In the genomic region with DNA sequence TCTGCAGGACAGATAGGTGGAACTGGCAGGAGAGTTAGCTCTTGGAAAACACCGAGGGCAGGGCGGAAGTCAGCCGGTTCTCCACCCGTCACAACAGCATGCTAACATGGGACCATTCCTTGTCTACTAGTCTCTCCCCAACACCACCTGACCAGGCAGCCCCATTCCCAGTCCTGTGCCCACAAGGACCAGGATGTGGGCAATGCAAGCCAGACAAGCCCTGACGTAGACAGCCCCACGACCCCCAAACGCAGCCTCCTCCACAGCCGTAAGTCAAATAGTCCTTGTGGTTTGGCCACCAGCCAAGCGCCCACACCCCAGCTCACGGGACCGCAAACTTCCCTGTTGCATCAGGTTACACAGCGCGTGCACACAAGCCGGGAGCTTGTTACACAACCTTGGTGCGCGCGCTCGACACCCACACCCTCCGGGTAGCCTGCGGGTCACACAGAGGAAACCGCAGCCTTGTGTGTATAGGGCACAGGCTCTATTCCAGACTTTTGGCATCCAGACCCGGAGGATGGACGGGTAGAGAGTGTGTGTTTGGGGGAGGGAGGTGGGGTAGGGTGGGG, we compare ENCODE assay signal across 8 mouse cellular contexts. TPM values are rescaled to one million over a fixed set of nuclear protein-coding genes. Genes with fewer than 3 reads are reported as not detected.
DNase-seq lines count a peak whose midpoint lies in the region; ATAC-seq lines count a peak whose summit lies in the region.

No protein-coding gene starts in this region.

- peak overlapping the region; percentile 31 for H3K4me3 ChIP-seq in heart, embryonic 16.5 days (ENCODE audit: low read length)
- H3K4me3 ChIP-seq in lung, embryonic 15.5 days = peak overlapping the region; percentile 17; the same call in 1 of the 2 replicates
- H3K4me3 ChIP-seq in forebrain, embryonic 14.5 days (ENCODE audit: low read depth, low read length) = no peak overlapping the region

- peak; percentile 75 to 91 for DNase-seq in CD8-positive naive resting alpha-beta T cell, adult 2 months (ENCODE audit: low read depth in 2 of 2, low spot score in 2 of 2)
- DNase-seq in T-cell, adult 2 months (ENCODE audit: low spot score) = peak; percentile 93
- peak; percentile 27 to 43 for DNase-seq in cerebellum, postnatal 36 days
- DNase-seq in kidney, postnatal 14 days = peak; percentile 80
- DNase-seq in spleen, postnatal 36 days (ENCODE audit: low spot score in 2 of 2) = peak; percentile 85 to 89
- no peak for DNase-seq in forebrain, embryonic 14.5 days (ENCODE audit: low spot score)

- peak; percentile 64; the same call in 1 of the 2 replicates for ATAC-seq in heart, embryonic 16.5 days (replicated peaks; ENCODE audit: extremely low read depth, insufficient read depth, low FRiP score)
- ATAC-seq in lung, embryonic 15.5 days (ENCODE audit: borderline replicate concordance, extremely low read depth, low FRiP score, low TSS enrichment) = peak; percentile 81
- ATAC-seq in forebrain, embryonic 14.5 days = no peak

- H3K4me1 ChIP-seq in heart, embryonic 16.5 days (ENCODE audit: control insufficient read depth, insufficient read depth, low read length) = peaks cover 8% of the 10 kb centered on the region
- H3K4me1 ChIP-seq in lung, embryonic 15.5 days = peaks cover 24% of the 10 kb centered on the region
- no peaks in the 10 kb centered on the region for H3K4me1 ChIP-seq in forebrain, embryonic 14.5 days (ENCODE audit: control insufficient read depth, insufficient read depth, low read length)

- H3K9ac ChIP-seq in heart, embryonic 16.5 days (ENCODE audit: low read length) = no peak overlapping the region
- peak overlapping the region; percentile 6; the same call in 1 of the 2 replicates for H3K9ac ChIP-seq in lung, embryonic 15.5 days
- no peak overlapping the region for H3K9ac ChIP-seq in forebrain, embryonic 14.5 days (ENCODE audit: low read length)

- peak overlapping the region; percentile 59 for H3K4me2 ChIP-seq in heart, embryonic 16.5 days (ENCODE audit: low read depth, low read length)
- H3K4me2 ChIP-seq in lung, embryonic 15.5 days = peak overlapping the region; percentile 58
- H3K4me2 ChIP-seq in forebrain, embryonic 14.5 days (ENCODE audit: low read length) = no peak overlapping the region

- peaks cover 1% of the 10 kb centered on the region; the same call in 1 of the 2 replicates for H3K9me3 ChIP-seq in heart, embryonic 16.5 days (replicated peaks; ENCODE audit: control insufficient read depth, low read length)
- no peaks in the 10 kb centered on the region for H3K9me3 ChIP-seq in lung, embryonic 15.5 days
- H3K9me3 ChIP-seq in forebrain, embryonic 14.5 days (replicated peaks; ENCODE audit: control insufficient read depth, low read length) = no peaks in the 10 kb centered on the region

- H3K36me3 ChIP-seq in heart, embryonic 16.5 days (ENCODE audit: control insufficient read depth, insufficient read depth) = no peaks in the 10 kb centered on the region
- no peaks in the 10 kb centered on the region for H3K36me3 ChIP-seq in lung, embryonic 15.5 days
- H3K36me3 ChIP-seq in forebrain, embryonic 14.5 days (ENCODE audit: control insufficient read depth, insufficient read depth, low read length) = no peaks in the 10 kb centered on the region

- no peak overlapping the region for H3K27ac ChIP-seq in heart, embryonic 16.5 days (ENCODE audit: low read length)
- peak overlapping the region; percentile 78 for H3K27ac ChIP-seq in lung, embryonic 15.5 days
- H3K27ac ChIP-seq in forebrain, embryonic 14.5 days (ENCODE audit: low read depth, low read length) = no peak overlapping the region

- no peaks in the 10 kb centered on the region for H3K27me3 ChIP-seq in heart, embryonic 16.5 days (ENCODE audit: control insufficient read depth, insufficient read depth, low read length)
- H3K27me3 ChIP-seq in lung, embryonic 15.5 days = no peaks in the 10 kb centered on the region
- no peaks in the 10 kb centered on the region for H3K27me3 ChIP-seq in forebrain, embryonic 14.5 days (replicated peaks; ENCODE audit: control insufficient read depth, insufficient read depth, low read length)

- WGBS in heart, embryonic 16.5 days = 24% methylated on average over 23 of the region's 23 CpGs
- 11% methylated on average over 23 of the region's 23 CpGs for WGBS in lung, embryonic 15.5 days
- WGBS in forebrain, embryonic 14.5 days = 72% methylated on average over 23 of the region's 23 CpGs

RNA-seq across cellular contexts. Expression of a gene that starts 37.0 kb away (rescaled TPM):
- 129 and 137 TPM in 2 replicates for polyA plus RNA-seq in heart, embryonic 16.5 days (2015; fragmentation: Nextera tagmentation; extraction: Ambion mirVana)
- polyA plus RNA-seq in lung, embryonic 15.5 days (2015; fragmentation: Nextera tagmentation; extraction: Ambion mirVana) = 143 TPM in 2 replicates
- polyA plus RNA-seq in forebrain, embryonic 14.5 days (2014; fragmentation: Nextera tagmentation; extraction: Ambion mirVana) = 135 and 141 TPM in 2 replicates

RNA-seq across cellular contexts. Expression of a gene that starts 41.6 kb away (rescaled TPM):
- 6.4 TPM in 2 replicates for polyA plus RNA-seq in heart, embryonic 16.5 days (2015; fragmentation: Nextera tagmentation; extraction: Ambion mirVana)
- 5.1 and 6.2 TPM in 2 replicates for polyA plus RNA-seq in lung, embryonic 15.5 days (2015; fragmentation: Nextera tagmentation; extraction: Ambion mirVana)
- 2.3 and 2.6 TPM in 2 replicates for polyA plus RNA-seq in forebrain, embryonic 14.5 days (2014; fragmentation: Nextera tagmentation; extraction: Ambion mirVana)
